Mouse (Mus musculus) ZHBTc4 (cell line): ENCODE results near the gene Ipo9.
A peak's percentile ranks its signal among the peaks of the same experiment; 100 is the strongest.

Source experiments
- DNase-seq: peaks from one replicate; pipeline ENCODE4 v3.0.0-alpha.2; 2011; ENCODE audit warnings: low read depth, low spot score

Gene Ipo9

GRCm38 (mm10) chr1:135429901-135430668, at the start of gene Ipo9:
TSS of gene Ipo9 (minus strand) at chr1:135430499.
- peak; percentile 97 for DNase-seq

GRCm38 (mm10) chr1:135475571-135475895, 45.2 kb upstream of the Ipo9 start:
- DNase-seq, result no peak

- DNase-seq, result no peak
These were observed 44.7 kb upstream of the Ipo9 start for GRCm38 (mm10) chr1:135474861-135475570.

- DNase-seq, result peak; percentile 43
These were observed 42.2 kb upstream of the Ipo9 start for GRCm38 (mm10) chr1:135472536-135472935.

- no peak for DNase-seq
These were observed 41.4 kb upstream of the Ipo9 start for GRCm38 (mm10) chr1:135471742-135472141.

- no peak for DNase-seq
These were observed 40.2 kb upstream of the Ipo9 start for GRCm38 (mm10) chr1:135470546-135470945.

- no peak for DNase-seq
These were observed 37.2 kb upstream of the Ipo9 start for GRCm38 (mm10) chr1:135467462-135467861.

- peak; percentile 83 for DNase-seq
These were observed 36.6 kb upstream of the Ipo9 start for GRCm38 (mm10) chr1:135466935-135467334.

GRCm38 (mm10) chr1:135465734-135466133, 35.4 kb upstream of the Ipo9 start:
- DNase-seq, result no peak

- no peak for DNase-seq
These were observed 32.4 kb upstream of the Ipo9 start for GRCm38 (mm10) chr1:135462736-135463135.

GRCm38 (mm10) chr1:135462304-135462703, 32.0 kb upstream of the Ipo9 start:
- DNase-seq, result no peak

- DNase-seq, result peak; percentile 65
These were observed 30.9 kb upstream of the Ipo9 start for GRCm38 (mm10) chr1:135461097-135461730.

GRCm38 (mm10) chr1:135460521-135460920, 30.2 kb upstream of the Ipo9 start:
- DNase-seq, result no peak

GRCm38 (mm10) chr1:135457860-135458259, 27.6 kb upstream of the Ipo9 start:
- DNase-seq, result no peak

- peak; percentile 61 for DNase-seq
These were observed 22.0 kb upstream of the Ipo9 start for GRCm38 (mm10) chr1:135452259-135452658.

GRCm38 (mm10) chr1:135451419-135451818, 21.1 kb upstream of the Ipo9 start:
- no peak for DNase-seq

GRCm38 (mm10) chr1:135449876-135450275, 19.6 kb upstream of the Ipo9 start:
- DNase-seq, result no peak

- no peak for DNase-seq
These were observed 18.6 kb upstream of the Ipo9 start for GRCm38 (mm10) chr1:135448940-135449339.

- DNase-seq, result no peak
These were observed 13.2 kb upstream of the Ipo9 start for GRCm38 (mm10) chr1:135443506-135443905.

GRCm38 (mm10) chr1:135441861-135442260, 11.6 kb upstream of the Ipo9 start:
- no peak for DNase-seq

- no peak for DNase-seq
These were observed 10.7 kb upstream of the Ipo9 start for GRCm38 (mm10) chr1:135440986-135441385.

GRCm38 (mm10) chr1:135438801-135439200, 8.5 kb upstream of the Ipo9 start:
- no peak for DNase-seq

- no peak for DNase-seq
These were observed 5.5 kb upstream of the Ipo9 start for GRCm38 (mm10) chr1:135435823-135436222.
